Mouse (Mus musculus) limb, embryonic 14.5 days (tissue): Measurements from ENCODE around the gene Msh3. TPM values are rescaled to one million over a fixed set of nuclear protein-coding genes. Genes with fewer than 3 reads are reported as not detected.
A peak's percentile ranks its signal among the peaks of the same experiment; 100 is the strongest.
"Not testable (repeated sequence)": the region's sequence is repeated elsewhere in the genome, so short reads cannot be mapped to it uniquely, and the experiment has no call there.

Source experiments
- ATAC-seq: fragments of 200-750 bp; cut with Nextera tagmentation; 2 replicates; pipeline ENCODE4 v1.8.0; 2017; ENCODE audit warnings: low read depth, moderate number of reproducible peaks, moderate TSS enrichment; ENCODE audit not compliant: low FRiP score
- DNase-seq: peaks from one replicate; pipeline ENCODE4 v3.0.0-alpha.2; 2015; ENCODE audit warnings: low spot score
- H3K27ac ChIP-seq: fragments of 300-500 bp; sonication (generic); replicated peaks from 2 replicates; pipeline ENCODE4 v1.5.1; 2014; ENCODE audit warnings: low read depth, mild to moderate bottlenecking, low read length, moderate library complexity, mixed read lengths
- H3K27me3 ChIP-seq: fragments of 300-500 bp; sonication (generic); 2 replicates; pipeline ENCODE4 v1.6.1; 2014; ENCODE audit warnings: low read length, mixed read lengths; ENCODE audit not compliant: control insufficient read depth, insufficient read depth
- H3K36me3 ChIP-seq: fragments of 300-500 bp; sonication (generic); 2 replicates; pipeline ENCODE4 v1.6.1; 2014; ENCODE audit warnings: mild to moderate bottlenecking, low read length, moderate library complexity, mixed read lengths; ENCODE audit not compliant: control insufficient read depth, insufficient read depth
- H3K4me1 ChIP-seq: fragments of 300-500 bp; sonication (generic); 2 replicates; pipeline ENCODE4 v1.6.1; 2014; ENCODE audit warnings: antibody characterized with exemption, low read length, mixed read lengths; ENCODE audit not compliant: control insufficient read depth, insufficient read depth
- H3K4me2 ChIP-seq: fragments of 300-500 bp; sonication (generic); replicated peaks from 2 replicates; pipeline ENCODE4 v1.6.1; 2014; ENCODE audit warnings: low read depth, mild to moderate bottlenecking, low read length, moderate library complexity; ENCODE audit not compliant: severe bottlenecking
- H3K4me3 ChIP-seq: fragments of 300-500 bp; sonication (generic); replicated peaks from 2 replicates; pipeline ENCODE4 v1.5.1; 2014; ENCODE audit warnings: low read length
- H3K9ac ChIP-seq: fragments of 300-500 bp; sonication (generic); 2 replicates; pipeline ENCODE4 v1.6.1; 2014; ENCODE audit warnings: mild to moderate bottlenecking, low read depth, low read length, moderate library complexity; ENCODE audit not compliant: severe bottlenecking
- H3K9me3 ChIP-seq: fragments of 300-500 bp; sonication (generic); 2 replicates; pipeline ENCODE4 v1.6.1; 2016; ENCODE audit warnings: low read length; ENCODE audit not compliant: control insufficient read depth
- POLR2A ChIP-seq: fragments of 200-500 bp; IDR thresholded peaks from 2 replicates; pipeline ENCODE4 v1.8.0; 2012; ENCODE audit warnings: inconsistent platforms, mild to moderate bottlenecking, moderate library complexity, borderline replicate concordance; ENCODE audit not compliant: insufficient read depth, insufficient read length; ENCODE audit errors: extremely low read depth
- WGBS: fragments of 180-500 bp; shearing (Covaris S2); extraction: QIAGEN DNeasy Blood & Tissue Kit; methylation state at CpG from one replicate; pipeline ENCODE4 v1.1.7; 2014; 5-methylcytosine and 5-hydroxymethylcytosine counted together
- polyA plus RNA-seq, 2 experiments: library from polyadenylated mRNA; depleted of rRNA in 1 of 2; stranded (reverse) in 1 of 2; unstranded in 1 of 2; fragments of >200 nt; fragmentation: Nextera tagmentation in 1 of 2; extraction: Ambion mirVana in 1 of 2; gene quantifications; 2 replicates each; pipeline versions ENCODE4 v1.2.1 to v1.2.3; 2012 to 2014

The Msh3 gene
- polyA plus RNA-seq, 2 experiments, result 25.2 to 26.2 TPM

DNA sequence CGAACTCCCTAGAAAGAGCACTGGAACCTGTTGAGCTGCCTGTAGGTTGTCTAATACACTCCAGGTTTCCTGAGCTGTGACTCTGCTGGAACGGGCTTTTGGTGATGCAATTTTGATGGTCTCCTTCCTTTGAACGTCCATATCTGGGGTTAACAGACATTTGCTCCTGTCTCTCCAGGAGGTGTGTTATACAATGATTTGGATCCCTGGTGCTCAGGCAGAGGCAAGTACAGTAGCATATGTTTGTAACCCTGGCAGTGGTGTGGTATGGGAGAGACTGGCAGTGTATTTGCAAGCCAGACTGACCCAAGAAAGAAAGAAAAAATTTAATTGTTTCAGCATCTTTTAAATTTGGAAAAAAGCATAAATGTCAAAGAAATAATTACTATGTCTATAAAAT is 32.6 kb upstream of the Msh3 start:
- Histone ChIP-seq H3K9me3 (no peaks in the 10 kb centered on the region), H3K4me2 (no peak overlapping the region), H3K4me3 (no peak overlapping the region), H3K9ac (no peak overlapping the region), H3K4me1 (no peaks in the 10 kb centered on the region), H3K27me3 (no peaks in the 10 kb centered on the region), H3K27ac (no peak overlapping the region), H3K36me3 (peaks cover 5% of the 10 kb centered on the region; the same call in 1 of the 2 replicates)
- DNase-seq, result no peak
- ATAC-seq, result no peak
- 84% methylated on average over 3 of the region's 3 CpGs for WGBS
- TF ChIP-seq POLR2A, result no peak

DNA sequence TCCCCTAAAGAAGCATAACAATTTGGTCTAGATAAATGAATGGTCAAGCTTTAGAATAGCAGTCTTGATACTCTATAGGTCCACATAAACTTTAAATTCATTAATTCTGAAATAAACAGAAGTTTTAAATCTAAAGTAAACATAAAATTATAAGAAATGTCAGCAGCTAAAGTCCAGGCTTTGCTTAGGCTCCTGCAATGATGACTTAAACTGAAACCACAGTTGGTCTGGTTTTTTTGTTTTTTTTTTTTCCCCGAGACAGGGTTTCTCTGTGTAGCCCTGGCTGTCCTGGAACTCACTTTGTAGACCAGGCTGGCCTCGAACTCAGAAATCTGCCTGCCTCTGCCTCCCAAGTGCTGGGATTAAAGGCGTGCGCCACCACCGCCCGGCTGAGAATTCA is 16.7 kb upstream of the Msh3 start:
- H3K27me3 ChIP-seq, H3K27ac ChIP-seq, DNase-seq, H3K9me3 ChIP-seq, H3K4me2 ChIP-seq, H3K4me3 ChIP-seq, ATAC-seq, H3K4me1 ChIP-seq, H3K9ac ChIP-seq: not testable (repeated sequence)
- peaks cover 10% of the 10 kb centered on the region; the same call in 1 of the 2 replicates for H3K36me3 ChIP-seq
- WGBS, result 98% methylated on average over 6 of the region's 6 CpGs

DNA sequence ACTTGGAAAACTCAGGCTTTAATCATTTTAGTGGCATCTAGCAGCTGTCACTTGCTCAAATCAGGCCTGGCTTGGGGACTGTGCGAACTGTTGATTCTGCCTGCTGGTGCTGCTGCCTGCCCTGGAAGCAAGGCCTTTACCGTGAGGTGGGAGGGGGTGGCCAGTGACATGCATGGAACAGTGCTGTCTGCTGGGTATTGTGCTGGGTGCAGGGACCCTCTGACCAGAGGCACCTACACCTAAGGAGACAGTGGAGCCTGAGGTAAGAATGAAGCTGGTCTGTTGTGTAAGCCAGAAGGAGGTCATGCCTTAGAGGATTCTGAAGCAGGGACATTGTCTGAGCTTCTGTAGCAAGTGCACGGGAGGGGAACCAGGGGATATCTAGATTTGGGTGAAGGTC is 16.0 kb upstream of the Msh3 start:
- H3K36me3 ChIP-seq, result peaks cover 10% of the 10 kb centered on the region; the same call in 1 of the 2 replicates
- no peaks in the 10 kb centered on the region for H3K9me3 ChIP-seq
- H3K4me3 ChIP-seq, result no peak overlapping the region
- no peaks in the 10 kb centered on the region for H3K4me1 ChIP-seq
- H3K9ac ChIP-seq, result no peak overlapping the region
- no peak for ATAC-seq
- H3K27ac ChIP-seq, result no peak overlapping the region
- no peak overlapping the region for H3K4me2 ChIP-seq
- TF ChIP-seq POLR2A, result no peak
- no peaks in the 10 kb centered on the region for H3K27me3 ChIP-seq
- 93% methylated on average over 3 of the region's 3 CpGs for WGBS
- DNase-seq, result no peak

DNA sequence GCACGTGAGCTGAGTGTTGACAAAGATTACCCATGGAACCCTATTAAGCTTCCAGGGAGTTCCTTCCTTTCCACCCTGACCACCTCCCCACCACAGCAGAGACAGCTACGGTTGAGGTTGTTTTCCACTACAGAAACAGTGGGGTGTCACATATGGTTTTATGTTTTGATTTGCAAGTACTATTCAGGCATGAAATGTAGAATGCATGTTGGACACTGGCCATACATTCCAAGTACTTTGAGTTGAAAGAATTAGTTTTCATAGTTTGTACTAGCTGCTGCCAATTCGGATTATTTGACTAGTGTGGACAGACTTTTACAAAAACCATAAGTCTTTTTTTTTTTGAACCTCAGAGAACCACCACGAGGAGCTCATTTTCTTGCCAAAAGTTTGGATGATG is 10.5 kb upstream of the Msh3 start:
- no peak for ATAC-seq
- no peak overlapping the region for H3K4me3 ChIP-seq
- no peak for TF ChIP-seq POLR2A
- WGBS, result 56% methylated on average over 4 of the region's 4 CpGs
- no peaks in the 10 kb centered on the region for H3K27me3 ChIP-seq
- H3K27ac ChIP-seq, result no peak overlapping the region
- peaks cover 26% of the 10 kb centered on the region for H3K36me3 ChIP-seq
- H3K9ac ChIP-seq, result no peak overlapping the region
- H3K9me3 ChIP-seq, result no peaks in the 10 kb centered on the region
- no peaks in the 10 kb centered on the region for H3K4me1 ChIP-seq
- no peak overlapping the region for H3K4me2 ChIP-seq
- DNase-seq, result peak; percentile 68

DNA sequence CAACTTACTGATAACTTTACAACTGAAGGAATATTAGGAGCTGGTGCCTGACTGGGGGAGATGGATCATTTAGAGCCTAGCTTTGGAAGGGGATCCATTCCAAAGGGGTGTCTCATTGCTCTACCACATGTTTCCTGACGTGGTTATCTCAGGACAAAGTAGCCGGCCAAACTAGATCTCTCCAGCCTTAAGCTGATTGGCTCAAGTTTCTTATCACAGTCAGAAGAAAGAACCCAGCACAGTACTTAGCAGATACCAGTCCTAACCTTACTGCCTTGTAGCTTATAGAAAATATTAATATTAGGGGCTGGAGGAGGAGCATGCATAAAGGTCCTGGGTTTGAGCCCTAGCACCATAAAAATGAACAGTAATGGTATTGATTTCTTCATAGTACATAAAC is 6.8 kb upstream of the Msh3 start:
- ATAC-seq (no peak), DNase-seq (no peak)
- H3K27me3 ChIP-seq, result no peaks in the 10 kb centered on the region
- no peak for TF ChIP-seq POLR2A
- H3K4me1 ChIP-seq, result no peaks in the 10 kb centered on the region
- peaks cover 16% of the 10 kb centered on the region; the same call in 1 of the 2 replicates for H3K36me3 ChIP-seq
- H3K27ac ChIP-seq, result no peak overlapping the region
- no peak overlapping the region for H3K9ac ChIP-seq
- H3K4me3 ChIP-seq, result no peak overlapping the region
- no peaks in the 10 kb centered on the region for H3K9me3 ChIP-seq
- 87% methylated on average over 2 of the region's 2 CpGs for WGBS
- H3K4me2 ChIP-seq, result no peak overlapping the region

DNA sequence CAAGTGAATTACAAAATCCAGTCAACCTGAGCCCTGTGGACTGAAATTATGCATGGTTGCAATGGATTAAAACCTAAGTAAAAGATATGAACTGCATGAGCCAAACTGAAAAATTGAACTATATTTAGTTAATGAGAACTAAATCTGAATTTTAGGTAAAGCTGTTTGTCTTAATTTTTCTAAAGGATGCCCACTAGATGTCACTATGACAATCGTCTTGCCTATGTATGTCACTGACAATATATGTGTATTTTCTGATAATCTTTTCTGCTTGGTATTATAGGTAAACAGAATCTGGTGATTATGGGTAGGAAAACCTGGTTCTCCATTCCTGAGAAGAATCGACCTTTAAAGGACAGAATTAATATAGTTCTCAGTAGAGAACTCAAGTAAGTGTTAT is 2.8 kb upstream of the Msh3 start:
- DNase-seq (no peak), ATAC-seq (no peak)
- TF ChIP-seq POLR2A, result no peak
- H3K36me3 ChIP-seq, result no peaks in the 10 kb centered on the region
- H3K9me3 ChIP-seq, result no peaks in the 10 kb centered on the region
- WGBS, result 63% methylated on average over 2 of the region's 2 CpGs
- H3K4me2 ChIP-seq, result no peak overlapping the region
- peaks cover 12% of the 10 kb centered on the region for H3K4me1 ChIP-seq
- H3K27me3 ChIP-seq, result no peaks in the 10 kb centered on the region
- H3K4me3 ChIP-seq, result no peak overlapping the region
- no peak overlapping the region for H3K9ac ChIP-seq
- no peak overlapping the region for H3K27ac ChIP-seq
